In the genomic region with DNA sequence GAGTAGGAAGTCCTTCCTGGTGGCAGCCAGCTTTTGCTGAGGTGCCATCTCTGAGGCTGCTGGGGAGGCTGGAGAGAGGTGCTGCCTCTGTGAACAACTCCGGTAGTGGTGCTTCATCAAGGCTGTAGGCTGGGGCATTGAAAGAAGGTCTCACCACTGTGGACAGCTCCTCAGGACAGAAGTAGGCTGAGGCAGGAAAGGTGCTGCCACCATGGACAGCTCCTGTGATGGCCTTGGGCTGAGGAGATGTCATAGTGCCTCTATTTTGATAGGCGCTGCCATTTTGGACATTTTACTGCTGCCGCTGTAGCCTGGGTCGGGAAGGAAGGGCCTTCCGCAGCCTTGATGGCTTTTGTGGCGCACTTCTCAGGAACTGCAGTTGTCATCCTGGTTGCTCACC, we compare ENCODE assay signal across 10 mouse cellular contexts. TPM values are rescaled to one million over a fixed set of nuclear protein-coding genes. Genes with fewer than 3 reads are reported as not detected.
DNase-seq lines count a peak whose midpoint lies in the region; ATAC-seq and TF ChIP-seq lines count a peak whose summit lies in the region.
"Had no signal": no experiment of that assay in that cellular context is flagged by ENCODE, and none has a peak within 500 bp of the region (broad histone marks: within the 10 kb centered on the region; RNA-seq: fewer than 3 reads in every experiment).

No protein-coding gene starts in this region.

- peaks cover 19% of the 10 kb centered on the region for H3K4me1 ChIP-seq in heart, embryonic 10.5 days
- H3K4me1 ChIP-seq in hindbrain, embryonic 14.5 days (replicated peaks; ENCODE audit: control insufficient read depth, insufficient read depth, low read length), result peaks cover 15% of the 10 kb centered on the region
- H3K4me1 ChIP-seq in midbrain, postnatal 0 days (ENCODE audit: insufficient read depth, low read length), result peaks cover 9% of the 10 kb centered on the region; the same call in 1 of the 2 replicates

- H3K36me3 ChIP-seq in heart, embryonic 10.5 days, result peaks cover 24% of the 10 kb centered on the region
- 0 out of 2 replicates have a peak, but pooled peaks cover 6% of the 10 kb centered on the region for H3K36me3 ChIP-seq in hindbrain, embryonic 14.5 days (replicated peaks; ENCODE audit: control insufficient read depth, insufficient read depth)
- H3K36me3 ChIP-seq in midbrain, postnatal 0 days (ENCODE audit: insufficient read depth, low read length), result no peaks in the 10 kb centered on the region

- 93% methylated on average over 6 of the region's 6 CpGs for WGBS in heart, embryonic 10.5 days
- WGBS in hindbrain, embryonic 14.5 days, result 97% methylated on average over 6 of the region's 6 CpGs
- WGBS in midbrain, postnatal 0 days, result 97% methylated on average over 6 of the region's 6 CpGs

- H3K4me2 ChIP-seq in hindbrain, embryonic 14.5 days (replicated peaks), result peak overlapping the region; percentile 95
- H3K4me2 ChIP-seq in midbrain, postnatal 0 days (ENCODE audit: low read depth, low read length, poor library complexity, severe bottlenecking), result peak overlapping the region; percentile 77

- H3K27me3 ChIP-seq in heart, embryonic 10.5 days (ENCODE audit: insufficient read depth, poor library complexity, severe bottlenecking), result 0 out of 2 replicates have a peak, but pooled peaks cover 10% of the 10 kb centered on the region
- H3K27me3 ChIP-seq in hindbrain, embryonic 14.5 days (ENCODE audit: control insufficient read depth, insufficient read depth, low read length), result no peaks in the 10 kb centered on the region
- no peaks in the 10 kb centered on the region for H3K27me3 ChIP-seq in midbrain, postnatal 0 days (ENCODE audit: insufficient read depth, low read length)

- peak overlapping the region; percentile 95; the same call in 1 of the 2 replicates for H3K9ac ChIP-seq in hindbrain, embryonic 14.5 days
- H3K9ac ChIP-seq in midbrain, postnatal 0 days (replicated peaks; ENCODE audit: low read length, poor library complexity, severe bottlenecking), result peak overlapping the region; percentile 67; the same call in 1 of the 2 replicates

- H3K4me3 ChIP-seq in heart, embryonic 10.5 days, result 0 out of 2 replicates have a peak overlapping the region, but pooled peaks have one; percentile 87
- H3K4me3 ChIP-seq in hindbrain, embryonic 14.5 days (replicated peaks; ENCODE audit: low read length), result peak overlapping the region; percentile 81
- 0 out of 2 replicates have a peak overlapping the region, but pooled peaks have one; percentile 68 for H3K4me3 ChIP-seq in midbrain, postnatal 0 days (ENCODE audit: low read depth, low read length)

- ATAC-seq in hindbrain, embryonic 14.5 days (ENCODE audit: low FRiP score), result no peak
- ATAC-seq in midbrain, postnatal 0 days (ENCODE audit: low FRiP score), result no peak

- TF ChIP-seq CTCF in midbrain, postnatal 0 days (IDR thresholded peaks at IDR 0.05), result no peak

- no peak for DNase-seq in heart, embryonic 10.5 days (ENCODE audit: low spot score)
- no peak for DNase-seq in heart, adult 8-10 months (ENCODE audit: low spot score)
- DNase-seq in ZHBTc4 (ENCODE audit: low read depth, low spot score), result peak; percentile 90
- no peak for DNase-seq in hindbrain, embryonic 14.5 days (ENCODE audit: low spot score)
- DNase-seq in midbrain, postnatal 0 days (ENCODE audit: low spot score), result no peak
- no peak for DNase-seq in adrenal gland, postnatal 10 days
- DNase-seq in Muller cell, postnatal 12 days (ENCODE audit: inconsistent ontology term), result no peak
- DNase-seq in adrenal gland, postnatal 4 days (ENCODE audit: low spot score in 2 of 2), result no peak
- DNase-seq: cerebellum, postnatal 10 days; thymus, postnatal 14 days had no signal

- no peaks in the 10 kb centered on the region for H3K9me3 ChIP-seq in heart, embryonic 10.5 days
- H3K9me3 ChIP-seq in hindbrain, embryonic 14.5 days (ENCODE audit: control insufficient read depth, low read length), result no peaks in the 10 kb centered on the region
- no peaks in the 10 kb centered on the region for H3K9me3 ChIP-seq in midbrain, postnatal 0 days (ENCODE audit: low read length)

- H3K27ac ChIP-seq in heart, embryonic 10.5 days, result no peak overlapping the region
- no peak overlapping the region for H3K27ac ChIP-seq in hindbrain, embryonic 14.5 days
- H3K27ac ChIP-seq in midbrain, postnatal 0 days (ENCODE audit: low read depth, low read length), result no peak overlapping the region

RNA-seq across cellular contexts. Expression of a gene that starts 1.7 kb away (rescaled TPM):
- 16.2 and 17.2 TPM in 2 replicates for polyA plus RNA-seq in heart, embryonic 10.5 days (2016; fragmentation: Nextera tagmentation; extraction: Ambion mirVana)
- total RNA-seq in heart, adult 8-10 months (2022), result 10 to 100 TPM in 1 of 4 experiments, 1 to 10 TPM in 3; 7.2 to 13.2 (median 7.9) TPM
- polyA plus RNA-seq in hindbrain, embryonic 14.5 days (2014; fragmentation: Nextera tagmentation; extraction: Ambion mirVana), result 11.4 and 15.9 TPM in 2 replicates
- 36.7 and 42.0 TPM in 2 replicates for total RNA-seq in midbrain, postnatal 0 days (2014; rRNA removed)
- 13.2 and 13.3 TPM in 2 replicates for polyA plus RNA-seq in midbrain, postnatal 0 days (2015; fragmentation: Nextera tagmentation; extraction: Ambion mirVana)
- 10 to 100 TPM; 20.0 to 25.0 TPM for total RNA-seq in adrenal gland, postnatal 10 days (2021)
- 10 to 100 TPM; 37.1 to 38.2 TPM for total RNA-seq in adrenal gland, postnatal 4 days (2021)

RNA-seq across cellular contexts. Expression of a gene that starts 54.7 kb away (rescaled TPM):
- 0.49 and 0.88 TPM in 2 replicates for polyA plus RNA-seq in heart, embryonic 10.5 days (2016; fragmentation: Nextera tagmentation; extraction: Ambion mirVana)
- under 1 TPM; 0.09 to 0.24 (median 0.16) TPM for total RNA-seq in heart, adult 8-10 months (2022)
- polyA plus RNA-seq in hindbrain, embryonic 14.5 days (2014; fragmentation: Nextera tagmentation; extraction: Ambion mirVana), result 17.4 and 20.5 TPM in 2 replicates
- total RNA-seq in midbrain, postnatal 0 days (2014; rRNA removed), result 16.3 and 22.4 TPM in 2 replicates
- 7.5 and 7.6 TPM in 2 replicates for polyA plus RNA-seq in midbrain, postnatal 0 days (2015; fragmentation: Nextera tagmentation; extraction: Ambion mirVana)
- total RNA-seq in adrenal gland, postnatal 10 days (2021), result 1 to 10 TPM; 2.5 to 3.4 TPM
- total RNA-seq in adrenal gland, postnatal 4 days (2021), result 1 to 10 TPM; 6.0 to 6.2 TPM
